Mouse (Mus musculus) bone marrow, adult 2 months (tissue): ENCODE measurements around the gene Srsf4. TPM values are rescaled to one million over a fixed set of nuclear protein-coding genes. Genes with fewer than 3 reads are reported as not detected.

Experiments used
- H3K27ac ChIP-seq: fragments of 200-500 bp; 2 replicates; pipeline ENCODE4 v1.5.1; 2012; ENCODE audit warnings: low read depth, mild to moderate bottlenecking, control low read depth, inconsistent platforms, low read length; ENCODE audit not compliant: control insufficient read depth, poor library complexity, insufficient read depth
- H3K4me1 ChIP-seq: fragments of 200-500 bp; 2 replicates; pipeline ENCODE4 v1.6.1; 2011; ENCODE audit warnings: low read length; ENCODE audit not compliant: control insufficient read depth, insufficient read depth
- H3K4me3 ChIP-seq: fragments of 200-500 bp; replicated peaks from 2 replicates; pipeline ENCODE3; 2011; ENCODE audit warnings: mild to moderate bottlenecking, low read depth, low read length, control low read depth; ENCODE audit not compliant: control insufficient read depth
- CTCF ChIP-seq: fragments of 200-500 bp; IDR thresholded peaks from 2 replicates; pipeline ENCODE4 v1.5.1; 2011; ENCODE audit warnings: low read length, control low read depth; ENCODE audit not compliant: control insufficient read depth, insufficient read depth
- POLR2A ChIP-seq: fragments of 200-500 bp; IDR thresholded peaks from 2 replicates; pipeline ENCODE4 v1.6.1; 2011; ENCODE audit warnings: low read depth, mild to moderate bottlenecking, control low read depth, low read length, borderline replicate concordance; ENCODE audit not compliant: control insufficient read depth
- WGBS: fragments of 180-500 bp; shearing (Covaris S2); methylation state at CpG from one replicate; pipeline ENCODE4 v1.1.7; 2018; 5-methylcytosine and 5-hydroxymethylcytosine counted together
- polyA plus RNA-seq: library from polyadenylated mRNA; stranded (reverse); fragments of >200 nt; gene quantifications from 2 replicates; pipeline ENCODE4 v1.2.4, GENCODE M21; 2011; ENCODE audit warnings: low replicate concordance; ENCODE audit not compliant: missing spikeins, insufficient read depth, insufficient read length

Srsf4 gene
- polyA plus RNA-seq, 1 experiment = 72.5 TPM

DNA sequence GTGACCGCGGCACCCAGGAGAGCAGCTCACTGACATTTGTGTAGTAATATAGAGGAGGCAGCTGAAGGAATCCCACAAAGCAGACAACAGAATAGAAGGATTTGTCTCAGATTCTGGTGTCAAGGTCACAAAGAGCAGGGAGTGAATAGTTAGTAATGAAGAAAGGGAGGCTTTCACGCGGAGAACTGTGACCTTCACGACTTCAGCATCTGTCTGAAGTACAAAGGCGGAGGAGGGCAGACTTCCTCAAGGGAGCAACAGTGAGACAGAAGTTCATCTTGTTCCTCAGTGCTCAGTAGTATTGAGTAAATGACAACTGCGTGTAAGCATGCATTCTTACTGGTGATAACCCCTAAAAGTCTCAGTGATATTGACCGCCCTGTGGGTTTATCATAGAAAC is 77.2 kb downstream of the Srsf4 start:
- TF ChIP-seq CTCF = no peak
- TF ChIP-seq POLR2A = no peak
- 86% methylated on average over 8 of the region's 8 CpGs for WGBS

More for the DNA sequence above, 77.2 kb downstream of the Srsf4 start:
- no peaks in the 10 kb centered on the region for H3K4me1 ChIP-seq
- H3K27ac ChIP-seq = no peak overlapping the region
- no peak overlapping the region for H3K4me3 ChIP-seq

Other genes starting within 250 kb of the Srsf4 start
- 8.9 and 15.1 TPM in 2 replicates for gene Ptpru, start 35.3 kb upstream of the Srsf4 start, polyA plus RNA-seq
- gene Mecr, start 30.1 kb upstream of the Srsf4 start, polyA plus RNA-seq = 17.6 and 25.8 TPM in 2 replicates
- gene Tmem200b, start 48.2 kb downstream of the Srsf4 start, polyA plus RNA-seq = not detected in 2 replicates
- 0.65 and 0.70 TPM in 2 replicates for gene Gm10300, start 201.1 kb downstream of the Srsf4 start, polyA plus RNA-seq
- gene Epb41, start 201.7 kb downstream of the Srsf4 start, polyA plus RNA-seq = 298 and 306 TPM in 2 replicates